Mouse (Mus musculus) layer of hippocampus, adult 11-12 months (tissue): Measurements from ENCODE around the gene Abcg8.

Experiments
- DNase-seq: peaks from one replicate; pipeline ENCODE4 v3.0.0; 2022; ENCODE audit warnings: low spot score

Gene Abcg8

GRCm38 (mm10) chr17:84675951-84676366 lies at the start of gene Abcg8:
Gene Abcg8 (plus strand): TSS chr17:84676302.
- DNase-seq = no peak

GRCm38 (mm10) chr17:84626857-84627305 lies 49.2 kb upstream of the Abcg8 start:
- no peak for DNase-seq

- no peak for DNase-seq
These were observed 48.4 kb upstream of the Abcg8 start for GRCm38 (mm10) chr17:84627721-84628120.

- DNase-seq = no peak
These were observed 47.5 kb upstream of the Abcg8 start for GRCm38 (mm10) chr17:84628611-84629010.

GRCm38 (mm10) chr17:84631836-84632235 lies 44.3 kb upstream of the Abcg8 start:
- DNase-seq = no peak

- no peak for DNase-seq
These were observed 42.7 kb upstream of the Abcg8 start for GRCm38 (mm10) chr17:84633443-84633842.

- DNase-seq = no peak
These were observed 39.8 kb upstream of the Abcg8 start for GRCm38 (mm10) chr17:84636328-84636727.

- DNase-seq = no peak
These were observed 38.1 kb upstream of the Abcg8 start for GRCm38 (mm10) chr17:84637971-84638370.

GRCm38 (mm10) chr17:84639796-84640378 lies 36.2 kb upstream of the Abcg8 start:
- DNase-seq = no peak

- peak; percentile 57 for DNase-seq
These were observed 34.2 kb upstream of the Abcg8 start for GRCm38 (mm10) chr17:84641893-84642292.

- no peak for DNase-seq
These were observed 33.8 kb upstream of the Abcg8 start for GRCm38 (mm10) chr17:84642324-84642723.

GRCm38 (mm10) chr17:84644292-84645050 lies 31.6 kb upstream of the Abcg8 start:
- no peak for DNase-seq

GRCm38 (mm10) chr17:84645119-84645518 lies 31.0 kb upstream of the Abcg8 start:
- no peak for DNase-seq

- no peak for DNase-seq
These were observed 30.2 kb upstream of the Abcg8 start for GRCm38 (mm10) chr17:84645894-84646293.

GRCm38 (mm10) chr17:84646477-84646876 lies 29.6 kb upstream of the Abcg8 start:
- DNase-seq = no peak

GRCm38 (mm10) chr17:84647630-84648029 lies 28.5 kb upstream of the Abcg8 start:
- DNase-seq = no peak

- DNase-seq = no peak
These were observed 25.6 kb upstream of the Abcg8 start for GRCm38 (mm10) chr17:84650302-84651017.

GRCm38 (mm10) chr17:84653544-84653943 lies 22.6 kb upstream of the Abcg8 start:
- no peak for DNase-seq

GRCm38 (mm10) chr17:84656205-84656604 lies 19.9 kb upstream of the Abcg8 start:
- no peak for DNase-seq

GRCm38 (mm10) chr17:84656653-84657421 lies 19.3 kb upstream of the Abcg8 start:
- DNase-seq = no peak

- no peak for DNase-seq
These were observed 18.7 kb upstream of the Abcg8 start for GRCm38 (mm10) chr17:84657422-84657732.

GRCm38 (mm10) chr17:84657782-84658181 lies 18.3 kb upstream of the Abcg8 start:
- no peak for DNase-seq
